Mouse (Mus musculus): ENCODE measurements around the gene 2900011O08Rik. TPM values are rescaled to one million over a fixed set of nuclear protein-coding genes. Genes with fewer than 3 reads are reported as not detected.

2900011O08Rik gene
- polyA plus RNA-seq, 1 experiment from 2014 or later = 70.1 TPM

DNA sequence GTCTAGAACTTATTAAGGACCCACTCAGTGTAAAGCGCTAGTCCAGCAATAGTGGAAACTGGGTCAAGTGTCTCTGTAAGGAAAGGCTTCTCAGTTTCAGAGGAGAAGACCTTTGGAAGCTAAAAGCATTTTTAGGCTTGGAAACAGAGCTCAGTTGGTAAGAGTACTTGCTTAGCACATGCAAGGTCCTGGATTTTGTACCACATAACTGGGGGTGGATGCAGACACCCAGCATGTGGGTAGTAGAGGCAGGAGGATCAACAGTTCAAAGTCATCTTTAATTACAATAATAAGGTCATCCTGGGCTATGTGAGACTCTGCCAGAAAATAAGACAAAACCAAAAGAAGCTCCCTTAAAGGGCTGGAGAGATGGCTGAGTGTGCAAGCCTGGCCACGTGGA lies 21.7 kb downstream of the 2900011O08Rik start:
- Histone ChIP-seq H3K27ac (no peak overlapping the region), H3K9me3 (replicated peaks) (no peaks in the 10 kb centered on the region), H3K4me1 (no peaks in the 10 kb centered on the region), H3K4me2 (no peak overlapping the region), H3K36me3 (ENCODE audit: poor library complexity, severe bottlenecking) (no peaks in the 10 kb centered on the region), H3K9ac (no peak overlapping the region), H3K4me3 (no peak overlapping the region), H3K27me3 (no peaks in the 10 kb centered on the region)
- ATAC-seq = no peak
- 86% methylated on average over 2 of the region's 2 CpGs for WGBS

DNA sequence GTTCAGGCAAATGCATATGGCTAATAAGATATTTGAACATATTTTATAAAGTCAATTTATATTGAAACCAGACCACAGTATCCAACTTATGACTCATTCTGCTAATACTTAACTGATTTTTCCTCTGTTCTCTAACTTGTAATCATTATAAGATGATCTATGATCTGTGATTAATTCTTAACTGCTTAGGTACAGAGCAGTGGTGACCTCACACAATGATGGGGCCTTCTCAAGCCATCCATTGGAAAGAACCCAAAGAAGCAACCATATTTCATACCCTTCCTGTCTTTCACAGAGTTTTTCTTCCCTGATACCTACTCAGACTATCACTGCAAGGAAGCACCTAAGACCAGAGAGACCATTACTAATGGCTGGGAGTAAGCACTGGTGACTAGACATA lies 22.3 kb downstream of the 2900011O08Rik start:
- Histone ChIP-seq H3K4me1 (no peaks in the 10 kb centered on the region), H3K4me2 (no peak overlapping the region), H3K27me3 (no peaks in the 10 kb centered on the region), H3K4me3 (no peak overlapping the region), H3K9me3 (replicated peaks) (no peaks in the 10 kb centered on the region), H3K9ac (no peak overlapping the region), H3K36me3 (ENCODE audit: poor library complexity, severe bottlenecking) (no peaks in the 10 kb centered on the region), H3K27ac (no peak overlapping the region)
- no peak for ATAC-seq

DNA sequence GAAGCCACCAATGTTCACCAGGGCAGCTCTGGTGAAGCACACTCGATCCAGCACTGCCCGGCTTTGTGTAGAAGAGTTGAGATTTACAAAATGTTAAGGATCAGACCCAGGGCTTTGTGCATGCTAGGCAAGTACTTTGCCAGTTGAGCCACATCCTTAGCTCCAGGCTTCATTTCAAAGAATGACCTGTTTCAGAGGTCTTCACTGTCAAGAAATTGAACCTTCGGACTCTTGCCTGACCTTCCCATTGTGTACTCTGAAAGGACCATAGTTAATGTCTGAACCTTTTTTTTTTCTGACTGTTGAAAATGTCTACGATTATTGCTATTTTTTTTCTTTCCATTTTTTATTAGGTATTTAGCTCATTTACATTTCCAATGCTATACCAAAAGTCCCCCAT lies 23.6 kb downstream of the 2900011O08Rik start:
- Histone ChIP-seq H3K9ac (no peak overlapping the region), H3K4me2 (no peak overlapping the region), H3K4me3 (no peak overlapping the region), H3K4me1 (no peaks in the 10 kb centered on the region), H3K27me3 (no peaks in the 10 kb centered on the region), H3K9me3 (replicated peaks) (no peaks in the 10 kb centered on the region), H3K27ac (no peak overlapping the region), H3K36me3 (ENCODE audit: poor library complexity, severe bottlenecking) (no peaks in the 10 kb centered on the region)
- 94% methylated on average over 4 of the region's 4 CpGs for WGBS
- ATAC-seq = no peak

DNA sequence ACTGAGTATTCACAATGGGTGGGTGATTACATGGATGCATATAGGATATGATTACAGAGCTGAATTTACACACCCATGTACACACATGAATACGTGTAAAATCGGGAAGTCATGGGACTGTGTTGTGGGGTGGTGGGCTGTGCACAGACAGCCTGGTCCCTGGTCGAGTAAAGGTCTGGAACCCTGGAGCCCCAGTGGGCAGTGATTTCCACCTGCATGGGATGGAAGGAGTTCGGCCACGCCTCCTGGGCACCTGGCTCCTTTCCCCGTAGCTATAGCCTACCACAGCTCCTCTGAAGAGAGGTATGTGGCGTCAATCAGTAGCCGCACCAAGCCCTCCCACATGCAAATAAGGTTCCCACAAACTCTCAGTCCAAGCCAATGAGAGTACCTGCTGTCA lies 30.9 kb downstream of the 2900011O08Rik start:
- no peaks in the 10 kb centered on the region; the same call in 1 of the 2 replicates for H3K36me3 ChIP-seq (ENCODE audit: poor library complexity, severe bottlenecking)

DNA sequence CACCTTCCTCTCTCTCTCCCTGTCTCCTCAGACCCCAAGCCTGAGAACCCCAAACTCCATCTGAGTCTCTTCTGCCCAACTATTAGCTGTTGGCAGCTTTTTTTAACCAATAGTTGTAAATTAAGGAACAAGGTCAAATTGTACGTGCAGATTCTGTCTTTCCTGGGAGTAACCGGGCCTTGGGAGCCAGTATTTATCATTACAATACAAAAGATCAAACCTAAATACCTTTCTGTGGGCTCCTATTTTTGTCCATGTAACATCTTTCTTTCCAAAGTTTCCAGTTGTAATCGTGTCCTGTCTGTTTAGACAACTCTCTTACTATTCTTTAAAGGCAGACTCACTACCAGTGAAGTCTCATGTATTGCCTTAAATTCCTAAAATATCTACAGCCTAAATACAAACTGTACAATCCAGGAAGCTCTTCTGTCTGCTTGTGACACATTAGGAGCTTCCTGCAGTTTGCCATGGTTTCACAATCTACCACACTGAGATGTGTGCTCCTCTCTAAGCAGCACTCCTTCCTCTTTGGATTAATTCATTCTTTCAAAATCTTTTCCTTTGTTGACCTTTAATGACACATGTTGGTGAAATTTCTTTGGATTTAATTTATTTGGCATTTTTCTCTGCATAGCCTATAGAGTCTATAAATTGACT lies 34.9 kb downstream of the 2900011O08Rik start:
- Histone ChIP-seq H3K27me3 (no peaks in the 10 kb centered on the region), H3K4me3 (no peak overlapping the region), H3K4me2 (no peak overlapping the region), H3K4me1 (peaks cover 5% of the 10 kb centered on the region; the same call in 1 of the 2 replicates), H3K36me3 (ENCODE audit: poor library complexity, severe bottlenecking) (no peaks in the 10 kb centered on the region; the same call in 1 of the 2 replicates), H3K9me3 (replicated peaks) (no peaks in the 10 kb centered on the region), H3K9ac (no peak overlapping the region), H3K27ac (no peak overlapping the region)
- 84% methylated on average over 3 of the region's 3 CpGs for WGBS
- no peak for ATAC-seq

More for the DNA sequence above, 30.9 kb downstream of the 2900011O08Rik start:
- H3K9me3 ChIP-seq (replicated peaks) = no peaks in the 10 kb centered on the region
- H3K4me3 ChIP-seq = no peak overlapping the region
- H3K4me2 ChIP-seq = no peak overlapping the region
- no peaks in the 10 kb centered on the region for H3K27me3 ChIP-seq
- H3K9ac ChIP-seq = no peak overlapping the region
- ATAC-seq = no peak
- no peak overlapping the region for H3K27ac ChIP-seq
- 87% methylated on average over 8 of the region's 8 CpGs for WGBS
- no peaks in the 10 kb centered on the region for H3K4me1 ChIP-seq

DNA sequence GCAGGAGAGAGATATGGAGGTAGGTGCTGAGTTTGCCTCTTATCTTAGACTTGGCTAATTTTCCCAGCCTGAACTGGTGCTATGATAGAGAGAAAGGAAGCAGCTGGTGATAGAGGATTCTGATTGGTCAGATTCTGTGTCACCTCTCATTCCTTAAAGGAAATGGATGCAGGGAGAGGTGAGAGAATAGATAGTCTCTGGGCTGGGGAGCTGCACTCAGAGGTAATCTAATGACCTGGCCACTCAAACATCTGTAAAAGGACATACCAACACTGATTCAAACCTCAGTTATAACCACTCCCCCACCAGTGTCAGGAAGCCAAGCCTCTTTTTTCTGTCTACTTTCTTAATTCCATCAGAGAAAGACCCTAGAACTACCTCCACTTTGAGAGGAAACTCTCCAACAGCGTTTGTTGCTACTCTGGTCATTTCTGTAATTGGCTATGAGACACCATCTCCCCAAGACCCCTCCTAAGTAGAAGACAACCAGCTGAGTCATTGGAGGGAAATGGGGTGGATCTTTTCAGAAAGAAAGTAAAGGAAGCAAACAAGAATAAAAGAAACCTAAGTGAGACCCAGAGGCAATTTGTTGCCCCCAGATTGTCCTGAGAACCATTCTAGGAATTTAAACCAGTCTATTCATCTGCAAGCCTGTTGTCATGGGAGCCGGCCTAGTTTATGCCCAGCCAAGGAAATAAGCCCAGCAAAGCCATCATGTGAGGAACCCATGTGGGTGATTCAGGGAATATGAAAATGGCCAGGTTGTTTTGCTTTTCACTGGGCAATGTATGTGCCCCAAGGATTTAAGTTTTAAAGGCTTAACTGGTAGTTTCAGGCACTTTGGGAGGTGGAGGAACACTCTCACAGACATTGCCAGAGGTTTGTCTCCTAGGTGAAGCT lies 38.9 kb downstream of the 2900011O08Rik start:
- H3K36me3 ChIP-seq (ENCODE audit: poor library complexity, severe bottlenecking) = no peaks in the 10 kb centered on the region
- ATAC-seq = no peak
- H3K4me2 ChIP-seq = no peak overlapping the region
- no peaks in the 10 kb centered on the region for H3K27me3 ChIP-seq
- no peaks in the 10 kb centered on the region for H3K9me3 ChIP-seq (replicated peaks)
- peaks cover 5% of the 10 kb centered on the region; the same call in 1 of the 2 replicates for H3K4me1 ChIP-seq
- H3K9ac ChIP-seq = no peak overlapping the region
- no peak overlapping the region for H3K27ac ChIP-seq
- WGBS = 22% methylated on average over 2 of the region's 2 CpGs
- no peak overlapping the region for H3K4me3 ChIP-seq

DNA sequence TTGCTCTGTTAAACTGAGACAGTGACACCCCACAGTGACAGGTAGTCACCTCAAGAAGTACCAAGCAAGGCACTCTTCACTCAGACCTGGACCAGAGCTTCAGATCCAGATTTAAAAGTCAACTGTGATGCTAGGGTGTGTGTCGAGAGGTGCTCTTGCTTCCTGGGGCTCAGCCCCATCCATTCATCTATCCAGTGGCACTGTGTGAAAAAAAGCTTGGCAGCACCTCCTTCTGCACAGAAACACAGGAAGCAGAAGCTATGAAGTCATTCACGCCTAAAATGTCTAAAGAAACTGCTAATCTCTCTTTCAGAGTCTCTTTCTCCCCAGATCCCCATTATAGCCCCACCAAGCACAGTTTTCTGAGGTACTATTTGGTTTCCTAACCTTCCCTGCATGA lies 42.7 kb downstream of the 2900011O08Rik start:
- H3K27me3 ChIP-seq = no peaks in the 10 kb centered on the region
- H3K36me3 ChIP-seq (ENCODE audit: poor library complexity, severe bottlenecking) = no peaks in the 10 kb centered on the region
- H3K4me3 ChIP-seq = no peak overlapping the region
- H3K27ac ChIP-seq = no peak overlapping the region
- H3K9ac ChIP-seq = no peak overlapping the region
- 57% methylated on average over 2 of the region's 2 CpGs for WGBS
- no peak overlapping the region for H3K4me2 ChIP-seq
- no peaks in the 10 kb centered on the region for H3K9me3 ChIP-seq (replicated peaks)
- ATAC-seq = no peak
- peaks cover 5% of the 10 kb centered on the region for H3K4me1 ChIP-seq

DNA sequence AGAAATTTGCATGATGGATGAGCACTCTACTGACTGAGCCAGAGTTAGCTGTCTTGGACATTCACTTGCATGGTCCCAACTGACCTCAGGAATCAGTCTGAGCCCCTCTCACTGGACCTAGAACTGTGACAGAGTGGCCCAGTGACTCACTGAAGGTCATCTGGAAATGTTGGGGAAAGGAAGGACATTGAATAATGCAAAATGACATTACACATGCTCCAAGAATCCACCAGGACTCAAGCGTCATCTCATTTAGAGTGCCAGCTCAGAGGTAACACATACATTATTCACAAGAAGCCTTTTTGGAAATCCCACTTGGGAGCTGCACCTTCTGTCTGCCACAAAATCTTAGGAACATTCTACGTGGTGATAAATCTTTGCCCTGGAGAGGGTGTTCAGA lies 43.4 kb downstream of the 2900011O08Rik start:
- 81% methylated on average over 2 of the region's 2 CpGs for WGBS
- no peak overlapping the region for H3K9ac ChIP-seq
- H3K27me3 ChIP-seq = no peaks in the 10 kb centered on the region
- H3K4me3 ChIP-seq = no peak overlapping the region
- no peak overlapping the region for H3K4me2 ChIP-seq
- H3K4me1 ChIP-seq = peaks cover 5% of the 10 kb centered on the region
- H3K27ac ChIP-seq = no peak overlapping the region
- no peaks in the 10 kb centered on the region for H3K36me3 ChIP-seq (ENCODE audit: poor library complexity, severe bottlenecking)
- H3K9me3 ChIP-seq (replicated peaks) = no peaks in the 10 kb centered on the region
- no peak for ATAC-seq

DNA sequence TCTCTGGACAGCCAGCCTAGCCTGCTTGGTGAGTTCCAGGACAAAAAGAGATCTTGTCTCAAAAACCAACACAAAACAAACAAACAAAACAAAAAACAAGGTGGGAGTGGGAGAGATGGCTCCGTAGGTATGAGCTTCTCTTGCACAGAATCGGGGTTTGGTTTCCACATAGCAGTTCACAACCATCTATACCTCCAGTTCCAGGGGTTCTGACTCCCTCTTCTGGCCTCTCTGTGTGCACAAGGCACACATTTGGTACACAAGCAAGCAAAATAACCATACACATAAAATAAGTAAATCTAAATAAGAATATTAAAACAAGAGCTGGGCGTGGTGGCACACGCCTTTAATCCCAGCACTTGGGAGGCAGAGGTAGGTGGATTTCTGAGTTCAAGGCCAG lies 44.2 kb downstream of the 2900011O08Rik start:
- no peak overlapping the region for H3K27ac ChIP-seq
- H3K4me1 ChIP-seq = peaks cover under 1% of the 10 kb centered on the region
- H3K36me3 ChIP-seq (ENCODE audit: poor library complexity, severe bottlenecking) = no peaks in the 10 kb centered on the region
- no peak overlapping the region for H3K4me3 ChIP-seq
- ATAC-seq = no peak
- H3K4me2 ChIP-seq = no peak overlapping the region
- no peaks in the 10 kb centered on the region for H3K27me3 ChIP-seq
- 85% methylated on average over 4 of the region's 4 CpGs for WGBS
- no peaks in the 10 kb centered on the region for H3K9me3 ChIP-seq (replicated peaks)
- no peak overlapping the region for H3K9ac ChIP-seq

DNA sequence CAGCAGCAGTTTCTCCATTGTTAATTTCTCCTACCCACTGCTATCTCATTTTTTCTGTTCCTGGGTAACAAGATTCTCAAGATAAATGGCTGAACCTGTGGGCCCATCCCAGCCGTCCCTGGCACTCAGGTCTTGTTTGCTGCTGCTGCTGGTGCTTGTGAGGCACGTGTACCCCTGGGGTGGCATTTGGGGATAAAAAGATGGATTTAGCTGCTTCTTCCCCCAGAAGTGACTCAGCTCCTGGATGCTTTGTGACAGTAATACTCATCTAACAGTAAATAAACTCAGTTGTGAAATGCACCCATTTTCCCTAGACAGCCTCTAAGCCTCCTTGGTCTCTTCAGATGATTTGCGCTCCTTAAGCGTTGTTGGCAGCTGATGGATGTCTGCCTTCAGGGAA lies 46.7 kb downstream of the 2900011O08Rik start:
- 90% methylated on average over 4 of the region's 4 CpGs for WGBS
- H3K4me2 ChIP-seq = no peak overlapping the region
- no peaks in the 10 kb centered on the region for H3K9me3 ChIP-seq (replicated peaks)
- no peak for ATAC-seq
- H3K27me3 ChIP-seq = no peaks in the 10 kb centered on the region
- no peaks in the 10 kb centered on the region for H3K36me3 ChIP-seq (ENCODE audit: poor library complexity, severe bottlenecking)
- H3K4me1 ChIP-seq = no peaks in the 10 kb centered on the region; the same call in 1 of the 2 replicates
- no peak overlapping the region for H3K9ac ChIP-seq
- H3K4me3 ChIP-seq = no peak overlapping the region
- H3K27ac ChIP-seq = no peak overlapping the region

DNA sequence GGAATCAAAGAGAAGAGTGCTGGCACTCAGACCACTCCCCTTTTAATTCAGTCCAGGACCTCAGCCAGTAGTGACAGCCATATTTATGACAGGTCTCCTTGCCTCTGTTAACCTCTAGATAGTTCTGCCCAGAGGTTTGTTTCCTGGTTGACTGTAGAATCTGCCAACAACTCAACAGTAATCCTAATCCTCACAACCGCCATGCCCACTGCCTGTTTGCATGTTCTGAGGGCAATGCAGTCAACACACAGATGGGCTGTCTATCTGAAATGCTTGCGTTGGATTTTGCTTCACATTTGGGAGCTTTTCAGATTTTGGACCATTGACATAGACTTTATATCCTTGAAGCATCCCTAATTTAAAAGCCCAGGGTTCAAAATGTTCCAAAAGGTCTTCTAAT lies 56.0 kb downstream of the 2900011O08Rik start:
- Histone ChIP-seq H3K36me3 (ENCODE audit: poor library complexity, severe bottlenecking) (no peaks in the 10 kb centered on the region), H3K4me2 (no peak overlapping the region), H3K9me3 (replicated peaks) (no peaks in the 10 kb centered on the region), H3K27me3 (no peaks in the 10 kb centered on the region), H3K4me3 (no peak overlapping the region), H3K4me1 (no peaks in the 10 kb centered on the region), H3K27ac (no peak overlapping the region), H3K9ac (no peak overlapping the region)
- 95% methylated on average over 2 of the region's 2 CpGs for WGBS
- no peak for ATAC-seq

DNA sequence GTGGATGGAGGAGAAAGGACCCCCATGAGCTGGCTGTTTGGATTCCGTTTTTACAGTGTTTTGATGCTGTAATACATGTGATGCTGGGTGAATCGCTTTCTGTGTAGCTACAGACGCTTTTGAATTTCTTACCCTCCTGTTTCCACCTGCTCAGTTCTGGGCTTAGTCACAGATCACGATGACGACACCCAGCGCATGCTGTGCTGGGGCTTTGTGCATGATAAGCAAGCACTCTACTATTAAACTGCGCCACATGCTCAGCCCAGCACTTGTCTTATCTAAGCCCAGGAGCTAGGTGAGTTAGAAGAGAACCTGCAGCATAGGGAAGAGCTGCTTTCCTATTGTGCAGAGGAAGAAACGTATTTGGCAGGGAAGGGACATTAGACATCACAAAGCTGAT lies 58.3 kb downstream of the 2900011O08Rik start:
- Histone ChIP-seq H3K9me3 (replicated peaks) (no peaks in the 10 kb centered on the region), H3K4me1 (no peaks in the 10 kb centered on the region), H3K27ac (no peak overlapping the region), H3K4me3 (no peak overlapping the region), H3K36me3 (ENCODE audit: poor library complexity, severe bottlenecking) (no peaks in the 10 kb centered on the region), H3K9ac (no peak overlapping the region), H3K4me2 (no peak overlapping the region), H3K27me3 (no peaks in the 10 kb centered on the region)
- ATAC-seq = no peak
- 81% methylated on average over 8 of the region's 8 CpGs for WGBS
